Mouse (Mus musculus): ENCODE data around the gene C1ql3. TPM values are rescaled to one million over a fixed set of nuclear protein-coding genes. Genes with fewer than 3 reads are reported as not detected.

Gene C1ql3
- 0.16 and 0.36 TPM in 2 replicates for total RNA-seq (2012; rRNA removed)

DNA sequence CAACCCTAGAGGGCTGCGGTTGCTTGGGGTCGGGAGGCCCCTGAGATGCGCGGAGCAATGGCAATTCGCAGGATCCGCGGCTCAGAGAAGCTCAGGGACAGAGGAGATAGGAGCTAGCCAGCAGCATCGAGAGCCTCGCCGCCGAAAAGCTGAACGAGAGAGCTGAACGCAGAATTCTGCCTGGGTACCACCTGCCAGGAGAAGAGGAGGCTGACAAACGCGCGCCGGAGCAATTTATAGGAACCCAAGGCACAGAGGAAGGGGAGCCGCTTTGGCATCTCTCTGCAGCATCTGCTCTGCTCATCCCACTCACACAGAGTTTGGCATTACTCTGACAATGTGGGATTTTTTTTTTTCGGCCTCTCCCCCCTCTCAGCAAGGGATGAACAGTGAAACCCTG lies at the start of gene C1ql3:
Gene C1ql3 (minus strand): TSS at position 335 of the 400 bp plus-strand sequence.
- Histone ChIP-seq H3K4me3 (ENCODE audit: insufficient read depth in 1 of 2, low read depth in 1 of 2, low read length in 2 of 2, poor library complexity in 1 of 2, severe bottlenecking in 1 of 2) (peak within 1 kb of the TSS; percentile 54 to 65), H3K27ac (ENCODE audit: insufficient read depth, low read depth, low read length, poor library complexity, severe bottlenecking) (no peak within 1 kb of the TSS), H3K9ac (ENCODE audit: insufficient read depth, low read depth, low read length, poor library complexity, severe bottlenecking) (no peak within 1 kb of the TSS), H3K36me3 (ENCODE audit: control insufficient read depth, insufficient read depth, low read length, poor library complexity, severe bottlenecking) (no peaks in the 10 kb centered on the region), H3K9me3 (ENCODE audit: control insufficient read depth, insufficient read depth, low read depth, low read length) (no peaks in the 10 kb centered on the region), H3K4me1 (ENCODE audit: control insufficient read depth in 2 of 2, insufficient read depth in 2 of 2, low read length in 2 of 2, poor library complexity in 1 of 2) (peaks cover 0 to 3% of the 10 kb centered on the region in 2 experiments; a peak in 1 of 4 replicates)
- DNase-seq (ENCODE audit: low read depth, low spot score): peak; percentile 15
- in situ Hi-C loops (cut with MboI; ENCODE audit: low sequenced_read_pairs in 2 of 2, unreplicated experiment in 2 of 2): no loop called here
- no peak for TF ChIP-seq HCFC1 (IDR thresholded peaks at IDR 0.05; ENCODE audit: borderline replicate concordance, insufficient read depth, low read length)

GRCm38 (mm10) chr2:13060426-13061170 lies 49.0 kb upstream of the C1ql3 start:
- Histone ChIP-seq H3K4me1 (ENCODE audit: control insufficient read depth in 2 of 2, insufficient read depth in 2 of 2, low read length in 2 of 2, poor library complexity in 1 of 2) (no peaks in the 10 kb centered on the region), H3K36me3 (ENCODE audit: control insufficient read depth, insufficient read depth, low read length, poor library complexity, severe bottlenecking) (no peaks in the 10 kb centered on the region), H3K9me3 (ENCODE audit: control insufficient read depth, insufficient read depth, low read depth, low read length) (no peaks in the 10 kb centered on the region), H3K9ac (ENCODE audit: insufficient read depth, low read depth, low read length, poor library complexity, severe bottlenecking) (no peak overlapping the region), H3K4me3 (ENCODE audit: insufficient read depth in 1 of 2, low read depth in 1 of 2, low read length in 2 of 2, poor library complexity in 1 of 2, severe bottlenecking in 1 of 2) (no peak overlapping the region), H3K27ac (ENCODE audit: insufficient read depth, low read depth, low read length, poor library complexity, severe bottlenecking) (no peak overlapping the region)
- TF ChIP-seq ZNF384 (IDR thresholded peaks at IDR 0.05; ENCODE audit: low read depth, low read length): no peak
- in situ Hi-C loops (cut with MboI; ENCODE audit: low sequenced_read_pairs in 2 of 2, unreplicated experiment in 2 of 2): no loop called here
- DNase-seq (ENCODE audit: low read depth, low spot score): no peak

DNA sequence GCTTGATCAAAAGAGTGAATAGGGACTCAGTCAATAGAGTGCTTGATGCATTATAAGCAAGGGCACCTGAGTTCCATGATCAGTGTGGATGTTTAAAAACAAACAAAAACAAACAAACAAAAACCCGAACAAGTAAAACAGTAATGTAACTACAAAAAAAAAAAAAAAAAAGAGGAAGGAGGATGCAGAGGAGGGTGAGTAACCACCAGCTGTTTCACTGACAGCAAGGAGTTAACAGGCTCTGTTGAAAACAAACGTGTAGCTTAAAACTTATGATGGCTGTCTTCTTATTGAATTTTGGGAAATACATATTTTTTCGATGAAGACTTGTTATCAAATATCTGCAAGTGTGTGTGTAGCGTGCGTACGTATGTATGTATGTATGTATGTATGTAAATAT lies 37.0 kb upstream of the C1ql3 start:
- no peak for DNase-seq (ENCODE audit: low read depth, low spot score)
- Histone ChIP-seq H3K36me3 (ENCODE audit: control insufficient read depth, insufficient read depth, low read length, poor library complexity, severe bottlenecking) (no peaks in the 10 kb centered on the region), H3K4me1 (ENCODE audit: control insufficient read depth in 2 of 2, insufficient read depth in 2 of 2, low read length in 2 of 2, poor library complexity in 1 of 2) (peaks cover 0 to 5% of the 10 kb centered on the region in 2 experiments; a peak in 1 of 4 replicates), H3K9ac (ENCODE audit: insufficient read depth, low read depth, low read length, poor library complexity, severe bottlenecking) (no peak overlapping the region), H3K27ac (ENCODE audit: insufficient read depth, low read depth, low read length, poor library complexity, severe bottlenecking) (no peak overlapping the region), H3K4me3 (ENCODE audit: insufficient read depth in 1 of 2, low read depth in 1 of 2, low read length in 2 of 2, poor library complexity in 1 of 2, severe bottlenecking in 1 of 2) (no peak overlapping the region), H3K9me3 (ENCODE audit: control insufficient read depth, insufficient read depth, low read depth, low read length) (no peaks in the 10 kb centered on the region)
- TF ChIP-seq ZNF384 (IDR thresholded peaks at IDR 0.05; ENCODE audit: low read depth, low read length): no peak
- TF ChIP-seq HCFC1 (IDR thresholded peaks at IDR 0.05; ENCODE audit: borderline replicate concordance, insufficient read depth, low read length): no peak
- no peak for TF ChIP-seq MAFK (IDR thresholded peaks at IDR 0.05; ENCODE audit: insufficient read depth, low read depth, low read length)
- no peak for TF ChIP-seq CHD2 (IDR thresholded peaks at IDR 0.05; ENCODE audit: low read depth, low read length)
- no peak for TF ChIP-seq ZC3H11A (IDR thresholded peaks at IDR 0.05; ENCODE audit: borderline replicate concordance, low read depth, low read length)
- in situ Hi-C loops (cut with MboI; ENCODE audit: low sequenced_read_pairs in 2 of 2, unreplicated experiment in 2 of 2): no loop called here

DNA sequence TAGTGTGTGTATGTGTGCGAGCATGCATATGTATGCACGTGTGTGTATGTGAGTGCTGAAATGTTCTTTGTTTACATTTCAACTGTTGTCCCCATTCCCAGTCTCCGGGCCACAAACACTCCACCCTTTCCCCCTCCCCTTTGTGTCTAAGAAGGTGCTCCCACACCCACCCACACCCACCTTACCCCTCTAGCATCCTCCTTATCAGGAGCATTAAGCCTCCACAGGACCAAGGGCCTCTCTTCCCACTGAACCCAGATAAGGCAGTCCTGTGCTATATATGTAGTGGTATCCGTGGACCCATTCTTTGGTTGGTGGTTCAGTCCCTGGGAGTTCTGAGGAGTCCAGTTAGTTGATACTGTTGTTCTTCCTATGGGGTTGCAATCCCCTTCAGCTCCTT lies 32.9 kb upstream of the C1ql3 start:
- H3K4me3 ChIP-seq (ENCODE audit: insufficient read depth in 1 of 2, low read depth in 1 of 2, low read length in 2 of 2, poor library complexity in 1 of 2, severe bottlenecking in 1 of 2): no peak overlapping the region
- H3K9ac ChIP-seq (ENCODE audit: insufficient read depth, low read depth, low read length, poor library complexity, severe bottlenecking): no peak overlapping the region
- H3K36me3 ChIP-seq (ENCODE audit: control insufficient read depth, insufficient read depth, low read length, poor library complexity, severe bottlenecking): no peaks in the 10 kb centered on the region
- H3K4me1 ChIP-seq (ENCODE audit: control insufficient read depth in 2 of 2, insufficient read depth in 2 of 2, low read length in 2 of 2, poor library complexity in 1 of 2): peaks cover 0 to 5% of the 10 kb centered on the region in 2 experiments; a peak in 1 of 4 replicates
- in situ Hi-C loops (cut with MboI; ENCODE audit: low sequenced_read_pairs in 2 of 2, unreplicated experiment in 2 of 2): no loop called here
- H3K27ac ChIP-seq (ENCODE audit: insufficient read depth, low read depth, low read length, poor library complexity, severe bottlenecking): no peak overlapping the region
- no peak for TF ChIP-seq ZNF384 (IDR thresholded peaks at IDR 0.05; ENCODE audit: low read depth, low read length)
- TF ChIP-seq MAFK (IDR thresholded peaks at IDR 0.05; ENCODE audit: insufficient read depth, low read depth, low read length): no peak
- no peak for TF ChIP-seq CHD2 (IDR thresholded peaks at IDR 0.05; ENCODE audit: low read depth, low read length)
- no peak for TF ChIP-seq ZC3H11A (IDR thresholded peaks at IDR 0.05; ENCODE audit: borderline replicate concordance, low read depth, low read length)
- no peak for TF ChIP-seq HCFC1 (IDR thresholded peaks at IDR 0.05; ENCODE audit: borderline replicate concordance, insufficient read depth, low read length)
- no peaks in the 10 kb centered on the region for H3K9me3 ChIP-seq (ENCODE audit: control insufficient read depth, insufficient read depth, low read depth, low read length)
- no peak for DNase-seq (ENCODE audit: low read depth, low spot score)

DNA sequence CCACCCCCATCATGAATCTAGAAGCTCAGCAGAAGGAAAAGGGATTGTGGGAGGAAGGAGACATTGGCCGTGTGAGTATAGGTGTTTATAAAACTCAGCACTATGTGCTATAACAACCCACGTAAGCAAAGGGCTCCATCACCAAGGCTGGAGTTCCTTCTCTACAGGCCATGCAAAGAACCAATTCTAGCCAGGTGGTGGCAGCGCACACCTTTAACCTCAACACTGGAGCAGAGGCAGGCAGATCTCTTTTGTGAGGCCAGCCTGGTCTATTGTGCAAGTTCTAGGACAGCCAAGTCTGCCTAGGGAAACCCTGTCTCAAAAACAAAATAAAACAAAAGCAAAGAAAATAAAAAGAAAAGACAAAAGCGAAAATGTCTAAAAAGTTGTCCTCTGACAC lies 28.2 kb upstream of the C1ql3 start:
- Histone ChIP-seq H3K4me1 (ENCODE audit: control insufficient read depth in 2 of 2, insufficient read depth in 2 of 2, low read length in 2 of 2, poor library complexity in 1 of 2) (no peaks in the 10 kb centered on the region), H3K36me3 (ENCODE audit: control insufficient read depth, insufficient read depth, low read length, poor library complexity, severe bottlenecking) (no peaks in the 10 kb centered on the region), H3K4me3 (ENCODE audit: insufficient read depth in 1 of 2, low read depth in 1 of 2, low read length in 2 of 2, poor library complexity in 1 of 2, severe bottlenecking in 1 of 2) (no peak overlapping the region), H3K9ac (ENCODE audit: insufficient read depth, low read depth, low read length, poor library complexity, severe bottlenecking) (no peak overlapping the region), H3K9me3 (ENCODE audit: control insufficient read depth, insufficient read depth, low read depth, low read length) (no peaks in the 10 kb centered on the region), H3K27ac (ENCODE audit: insufficient read depth, low read depth, low read length, poor library complexity, severe bottlenecking) (no peak overlapping the region)
- TF ChIP-seq CHD2 (IDR thresholded peaks at IDR 0.05; ENCODE audit: low read depth, low read length) (no peak), HCFC1 (IDR thresholded peaks at IDR 0.05; ENCODE audit: borderline replicate concordance, insufficient read depth, low read length) (no peak), MAFK (IDR thresholded peaks at IDR 0.05; ENCODE audit: insufficient read depth, low read depth, low read length) (no peak), ZC3H11A (IDR thresholded peaks at IDR 0.05; ENCODE audit: borderline replicate concordance, low read depth, low read length) (no peak), ZNF384 (IDR thresholded peaks at IDR 0.05; ENCODE audit: low read depth, low read length) (no peak)
- DNase-seq (ENCODE audit: low read depth, low spot score): no peak
- in situ Hi-C loops (cut with MboI; ENCODE audit: low sequenced_read_pairs in 2 of 2, unreplicated experiment in 2 of 2): no loop called here

Data from ES-E14 (cell line).